Mouse (Mus musculus) neural tube, embryonic 13.5 days (tissue): ENCODE results near the gene Pde10a. TPM values are rescaled to one million over a fixed set of nuclear protein-coding genes. Genes with fewer than 3 reads are reported as not detected.

Source experiments
- ATAC-seq: fragments of 200-750 bp; cut with Nextera tagmentation; 2 replicates; pipeline ENCODE4 v1.8.0; 2017; ENCODE audit warnings: low read depth, mild to moderate bottlenecking, moderate TSS enrichment, moderate library complexity
- H3K27ac ChIP-seq: fragments of 300-500 bp; sonication (generic); replicated peaks from 2 replicates; pipeline ENCODE4 v1.5.1; 2015; ENCODE audit warnings: moderate library complexity, mild to moderate bottlenecking, inconsistent platforms
- H3K27me3 ChIP-seq: fragments of 300-500 bp; sonication (generic); 2 replicates; pipeline ENCODE4 v1.6.1; 2015; ENCODE audit warnings: mild to moderate bottlenecking, inconsistent platforms
- H3K36me3 ChIP-seq: fragments of 300-500 bp; sonication (generic); 2 replicates; pipeline ENCODE4 v1.6.1; 2015; ENCODE audit warnings: mild to moderate bottlenecking, inconsistent platforms
- H3K4me1 ChIP-seq: fragments of 300-500 bp; sonication (generic); replicated peaks from 2 replicates; pipeline ENCODE4 v1.6.1; 2015; ENCODE audit warnings: inconsistent platforms
- H3K4me2 ChIP-seq: fragments of 300-500 bp; sonication (generic); 2 replicates; pipeline ENCODE4 v1.6.1; 2015; ENCODE audit warnings: inconsistent platforms, mild to moderate bottlenecking, moderate library complexity
- H3K4me3 ChIP-seq: fragments of 300-500 bp; sonication (generic); 2 replicates; pipeline ENCODE4 v1.5.1; 2015; ENCODE audit warnings: mild to moderate bottlenecking, inconsistent platforms
- H3K9ac ChIP-seq: fragments of 300-500 bp; sonication (generic); 2 replicates; pipeline ENCODE4 v1.6.1; 2015; ENCODE audit warnings: moderate library complexity, mild to moderate bottlenecking, inconsistent platforms
- H3K9me3 ChIP-seq: fragments of 300-500 bp; sonication (generic); 2 replicates; pipeline ENCODE4 v1.6.1; 2016; ENCODE audit warnings: inconsistent platforms
- WGBS: fragments of 180-500 bp; shearing (Covaris S2); methylation state at CpG from one replicate; pipeline ENCODE4 v1.1.7; 2015; 5-methylcytosine and 5-hydroxymethylcytosine counted together
- polyA plus RNA-seq: library from polyadenylated mRNA; unstranded; fragments of >200 nt; fragmentation: Nextera tagmentation; extraction: Ambion mirVana; gene quantifications from 2 replicates; pipeline ENCODE4 v1.2.1, GENCODE M21; 2015

Pde10a gene
- polyA plus RNA-seq, 1 experiment from 2014 or later: 10.7 TPM

DNA sequence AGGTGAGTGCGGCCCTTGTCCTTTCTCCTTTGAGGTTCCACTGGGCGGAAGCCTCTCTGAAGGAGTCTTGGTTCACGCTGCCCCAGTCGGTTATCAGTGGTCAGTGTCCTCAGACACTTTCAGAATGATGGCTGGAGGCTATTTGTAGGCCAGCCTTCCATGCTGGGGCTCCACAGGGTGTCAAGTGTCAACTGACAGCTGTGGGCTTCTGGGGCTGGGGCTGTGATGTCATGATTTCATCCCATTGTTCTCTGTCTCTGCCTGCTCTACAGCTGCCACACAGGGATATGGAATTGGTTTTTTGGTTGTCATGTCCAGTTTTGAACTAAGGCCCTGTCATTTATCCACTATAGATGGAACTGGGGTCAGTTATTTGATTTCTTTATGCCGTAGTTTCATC lies 426.4 kb downstream of the Pde10a start:
- no peak overlapping the region for H3K4me3 ChIP-seq
- H3K9me3 ChIP-seq: no peaks in the 10 kb centered on the region
- 77% methylated on average over 5 of the region's 5 CpGs for WGBS
- H3K9ac ChIP-seq: no peak overlapping the region
- H3K27ac ChIP-seq: no peak overlapping the region
- no peak for ATAC-seq
- no peaks in the 10 kb centered on the region for H3K27me3 ChIP-seq
- H3K36me3 ChIP-seq: peaks cover 61% of the 10 kb centered on the region
- no peak overlapping the region for H3K4me2 ChIP-seq
- peaks cover 10% of the 10 kb centered on the region; the same call in 1 of the 2 replicates for H3K4me1 ChIP-seq

- Histone ChIP-seq H3K4me3 (no peak overlapping the region), H3K9me3 (no peaks in the 10 kb centered on the region), H3K4me1 (peaks cover 10% of the 10 kb centered on the region; the same call in 1 of the 2 replicates), H3K9ac (no peak overlapping the region), H3K4me2 (no peak overlapping the region), H3K27me3 (no peaks in the 10 kb centered on the region), H3K36me3 (peaks cover 58% of the 10 kb centered on the region), H3K27ac (no peak overlapping the region)
- 83% methylated on average over 8 of the region's 8 CpGs for WGBS
- no peak for ATAC-seq
Measured at GRCm38 (mm10) chr17:8952951-8953350, 427.8 kb downstream of the Pde10a start.

DNA sequence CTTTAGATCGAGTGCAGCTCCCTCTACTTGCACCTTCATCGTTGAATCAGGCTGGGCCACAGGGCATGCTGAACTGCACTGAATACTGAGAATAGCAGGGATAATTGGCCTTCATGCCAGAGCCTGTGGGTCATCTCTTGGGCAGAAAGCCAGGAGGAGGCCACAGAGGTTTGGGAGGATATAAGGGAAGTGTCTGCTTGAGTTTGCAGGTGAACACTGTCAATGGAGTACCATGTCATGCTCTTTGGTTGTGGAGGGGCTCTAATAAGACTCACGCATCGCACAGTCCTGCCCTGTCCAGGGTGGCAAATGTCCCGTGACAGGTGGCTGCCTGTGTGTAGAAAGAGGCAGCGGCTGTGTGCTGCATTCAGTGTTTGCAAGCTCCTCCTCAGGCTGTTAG lies 433.0 kb downstream of the Pde10a start:
- no peak for ATAC-seq
- H3K27me3 ChIP-seq: no peaks in the 10 kb centered on the region
- H3K4me3 ChIP-seq: no peak overlapping the region
- 86% methylated on average over 6 of the region's 6 CpGs for WGBS
- no peaks in the 10 kb centered on the region for H3K9me3 ChIP-seq
- no peak overlapping the region for H3K27ac ChIP-seq
- no peak overlapping the region for H3K4me2 ChIP-seq
- H3K36me3 ChIP-seq: peaks cover 29% of the 10 kb centered on the region
- H3K4me1 ChIP-seq: peaks cover 19% of the 10 kb centered on the region
- no peak overlapping the region for H3K9ac ChIP-seq

GRCm38 (mm10) chr17:8960386-8960785 lies 435.2 kb downstream of the Pde10a start:
- Histone ChIP-seq H3K4me3 (no peak overlapping the region), H3K9ac (no peak overlapping the region), H3K27me3 (no peaks in the 10 kb centered on the region), H3K36me3 (peaks cover 26% of the 10 kb centered on the region), H3K9me3 (no peaks in the 10 kb centered on the region), H3K4me2 (no peak overlapping the region), H3K27ac (no peak overlapping the region), H3K4me1 (peaks cover 17% of the 10 kb centered on the region)
- WGBS: 66% methylated on average over 4 of the region's 4 CpGs
- ATAC-seq: no peak

DNA sequence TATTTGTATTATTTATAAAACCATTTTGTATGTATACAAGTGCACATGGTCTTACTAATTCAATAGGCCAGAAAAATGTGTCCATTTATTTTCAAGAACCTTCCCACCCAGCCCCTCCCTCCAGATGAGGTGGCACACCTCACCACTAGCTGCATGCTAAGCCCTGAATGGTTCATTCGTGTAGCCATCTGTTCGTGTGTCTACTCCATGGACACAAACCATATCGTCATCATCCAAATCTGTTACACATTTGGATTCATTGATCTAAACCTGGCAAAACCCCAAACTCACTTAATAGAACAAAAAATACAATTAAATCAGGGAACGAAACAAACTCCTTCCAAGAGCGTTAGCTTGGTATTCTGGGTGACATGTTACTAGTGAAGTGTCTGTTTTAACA lies 435.9 kb downstream of the Pde10a start:
- WGBS: 75% methylated on average over 5 of the region's 5 CpGs
- Histone ChIP-seq H3K27ac (no peak overlapping the region), H3K27me3 (no peaks in the 10 kb centered on the region), H3K4me2 (no peak overlapping the region), H3K9ac (no peak overlapping the region), H3K4me1 (peaks cover 9% of the 10 kb centered on the region), H3K36me3 (peaks cover 32% of the 10 kb centered on the region), H3K4me3 (no peak overlapping the region), H3K9me3 (no peaks in the 10 kb centered on the region)
- no peak for ATAC-seq

GRCm38 (mm10) chr17:8961644-8962043 lies 436.5 kb downstream of the Pde10a start:
- no peaks in the 10 kb centered on the region for H3K9me3 ChIP-seq
- H3K4me3 ChIP-seq: no peak overlapping the region
- no peak overlapping the region for H3K27ac ChIP-seq
- peaks cover 9% of the 10 kb centered on the region; the same call in 1 of the 2 replicates for H3K4me1 ChIP-seq
- no peak overlapping the region for H3K4me2 ChIP-seq
- H3K36me3 ChIP-seq: peaks cover 33% of the 10 kb centered on the region
- H3K9ac ChIP-seq: no peak overlapping the region
- no peaks in the 10 kb centered on the region for H3K27me3 ChIP-seq
- WGBS: 36% methylated on average over 14 of the region's 14 CpGs
- no peak for ATAC-seq

DNA sequence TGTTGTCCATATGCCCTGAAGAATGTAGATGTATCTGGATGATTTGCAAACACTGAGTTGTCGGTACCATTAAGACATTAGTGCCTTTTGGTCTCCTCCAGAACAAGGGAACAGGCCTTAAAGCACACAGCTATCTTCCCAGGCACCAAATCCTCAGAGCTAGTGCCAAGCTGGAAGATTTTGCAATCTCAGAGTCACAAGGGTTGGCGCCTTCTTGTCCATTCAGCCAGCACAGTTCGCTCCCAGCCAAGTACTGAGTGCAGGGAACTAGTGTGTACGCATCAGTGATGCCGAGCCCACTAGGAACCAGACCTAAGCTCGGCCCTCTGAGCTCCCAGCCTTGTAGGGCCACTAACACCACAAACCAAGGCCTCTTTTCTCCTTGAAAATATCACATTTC lies 440.0 kb downstream of the Pde10a start:
- H3K9ac ChIP-seq: no peak overlapping the region
- H3K27ac ChIP-seq: no peak overlapping the region
- ATAC-seq: no peak
- no peak overlapping the region for H3K4me3 ChIP-seq
- H3K4me2 ChIP-seq: no peak overlapping the region
- H3K27me3 ChIP-seq: no peaks in the 10 kb centered on the region
- H3K36me3 ChIP-seq: peaks cover 65% of the 10 kb centered on the region
- no peaks in the 10 kb centered on the region for H3K9me3 ChIP-seq
- WGBS: 92% methylated on average over 6 of the region's 6 CpGs
- peaks cover 9% of the 10 kb centered on the region; the same call in 1 of the 2 replicates for H3K4me1 ChIP-seq

GRCm38 (mm10) chr17:8972152-8972854 lies 447.1 kb downstream of the Pde10a start:
- Histone ChIP-seq H3K27me3 (no peaks in the 10 kb centered on the region), H3K9me3 (no peaks in the 10 kb centered on the region), H3K27ac (no peak overlapping the region), H3K4me2 (no peak overlapping the region), H3K9ac (no peak overlapping the region), H3K36me3 (peaks cover 52% of the 10 kb centered on the region), H3K4me1 (peaks cover 24% of the 10 kb centered on the region), H3K4me3 (no peak overlapping the region)
- WGBS: 20% methylated on average over 12 of the region's 12 CpGs
- ATAC-seq: no peak

GRCm38 (mm10) chr17:8973331-8973730 lies 448.2 kb downstream of the Pde10a start:
- 70% methylated on average over 5 of the region's 5 CpGs for WGBS
- Histone ChIP-seq H3K4me1 (peaks cover 24% of the 10 kb centered on the region), H3K4me3 (no peak overlapping the region), H3K27ac (no peak overlapping the region), H3K9ac (no peak overlapping the region), H3K9me3 (no peaks in the 10 kb centered on the region), H3K36me3 (peaks cover 48% of the 10 kb centered on the region), H3K4me2 (no peak overlapping the region), H3K27me3 (no peaks in the 10 kb centered on the region)
- no peak for ATAC-seq

- Histone ChIP-seq H3K4me1 (peaks cover 24% of the 10 kb centered on the region), H3K27me3 (no peaks in the 10 kb centered on the region), H3K4me3 (no peak overlapping the region), H3K9me3 (no peaks in the 10 kb centered on the region), H3K36me3 (peaks cover 46% of the 10 kb centered on the region), H3K9ac (no peak overlapping the region), H3K4me2 (no peak overlapping the region), H3K27ac (no peak overlapping the region)
- 52% methylated on average over 7 of the region's 7 CpGs for WGBS
- ATAC-seq: peak; percentile 48; the same call in 1 of the 2 replicates
Measured at GRCm38 (mm10) chr17:8974423-8974822, 449.3 kb downstream of the Pde10a start.

GRCm38 (mm10) chr17:8974823-8975397 lies 449.7 kb downstream of the Pde10a start:
- Histone ChIP-seq H3K27me3 (no peaks in the 10 kb centered on the region), H3K4me2 (no peak overlapping the region), H3K9ac (no peak overlapping the region), H3K36me3 (peaks cover 46% of the 10 kb centered on the region), H3K4me3 (no peak overlapping the region), H3K27ac (no peak overlapping the region), H3K4me1 (peaks cover 24% of the 10 kb centered on the region), H3K9me3 (no peaks in the 10 kb centered on the region)
- 51% methylated on average over 6 of the region's 6 CpGs for WGBS
- ATAC-seq: peak; percentile 53; the same call in 1 of the 2 replicates

- WGBS: 91% methylated on average over 6 of the region's 6 CpGs
- Histone ChIP-seq H3K36me3 (peaks cover 52% of the 10 kb centered on the region), H3K4me3 (no peak overlapping the region), H3K9me3 (no peaks in the 10 kb centered on the region), H3K9ac (no peak overlapping the region), H3K27me3 (no peaks in the 10 kb centered on the region), H3K4me2 (no peak overlapping the region), H3K4me1 (peaks cover 23% of the 10 kb centered on the region), H3K27ac (no peak overlapping the region)
- ATAC-seq: no peak
Measured at GRCm38 (mm10) chr17:8976745-8977144, 451.6 kb downstream of the Pde10a start.
